Mouse (Mus musculus) forebrain, postnatal 0 days (tissue): ENCODE measurements around the gene Fas. TPM values are rescaled to one million over a fixed set of nuclear protein-coding genes. Genes with fewer than 3 reads are reported as not detected.

Experiments used
- ATAC-seq: fragments of 200-750 bp; cut with Nextera tagmentation; 2 replicates; pipeline ENCODE4 v1.8.0; 2017; ENCODE audit warnings: mild to moderate bottlenecking, moderate library complexity
- DNase-seq: peaks from one replicate; pipeline ENCODE4 v3.0.0-alpha.2; 2015
- H3K27ac ChIP-seq: fragments of 300-500 bp; sonication (generic); 2 replicates; pipeline ENCODE4 v1.5.1; 2014; ENCODE audit warnings: low read depth, mild to moderate bottlenecking, antibody characterized with exemption, low read length, moderate library complexity, mixed read lengths
- H3K27me3 ChIP-seq: fragments of 300-500 bp; sonication (generic); 2 replicates; pipeline ENCODE4 v1.6.1; 2014; ENCODE audit warnings: mild to moderate bottlenecking, low read length, mixed read lengths; ENCODE audit not compliant: insufficient read depth
- H3K36me3 ChIP-seq: fragments of 300-500 bp; sonication (generic); 2 replicates; pipeline ENCODE4 v1.6.1; 2014; ENCODE audit warnings: mild to moderate bottlenecking, moderate library complexity; ENCODE audit not compliant: insufficient read depth
- H3K4me1 ChIP-seq: fragments of 300-500 bp; sonication (generic); 2 replicates; pipeline ENCODE4 v1.6.1; 2014; ENCODE audit warnings: antibody characterized with exemption; ENCODE audit not compliant: insufficient read depth
- H3K4me2 ChIP-seq: fragments of 300-500 bp; sonication (generic); 2 replicates; pipeline ENCODE4 v1.6.1; 2014; ENCODE audit warnings: low read depth, mild to moderate bottlenecking, moderate library complexity
- H3K4me3 ChIP-seq: fragments of 300-500 bp; sonication (generic); 2 replicates; pipeline ENCODE4 v1.5.1; 2014; ENCODE audit warnings: low read depth, low read length, mixed read lengths
- H3K9ac ChIP-seq: fragments of 300-500 bp; sonication (generic); 2 replicates; pipeline ENCODE4 v1.6.1; 2014; ENCODE audit warnings: mild to moderate bottlenecking
- H3K9me3 ChIP-seq: fragments of 300-500 bp; sonication (generic); 2 replicates; pipeline ENCODE4 v1.6.1; 2016; ENCODE audit warnings: low read length
- CTCF ChIP-seq: sonication (generic); IDR thresholded peaks from 2 replicates; pipeline ENCODE4 v1.5.1; 2016; ENCODE audit warnings: antibody characterized with exemption, control low read depth, low read depth
- WGBS: fragments of 180-500 bp; shearing (Covaris S2); extraction: QIAGEN DNeasy Blood & Tissue Kit; methylation state at CpG from one replicate; pipeline ENCODE4 v1.1.7; 2014; 5-methylcytosine and 5-hydroxymethylcytosine counted together
- polyA plus RNA-seq: library from polyadenylated mRNA; unstranded; fragments of >200 nt; fragmentation: Nextera tagmentation; extraction: Ambion mirVana; gene quantifications from 2 replicates; pipeline ENCODE4 v1.2.1, GENCODE M21; 2015
- total RNA-seq: library from RNA; depleted of rRNA; stranded (reverse); fragments of >200 nt; gene quantifications from 2 replicates; pipeline ENCODE4 v1.2.3, GENCODE M21; 2014; rRNA removed

Gene Fas
- total and polyA plus RNA-seq, 2 experiments from 2014 or later = 0.85 to 2.5 TPM

DNA sequence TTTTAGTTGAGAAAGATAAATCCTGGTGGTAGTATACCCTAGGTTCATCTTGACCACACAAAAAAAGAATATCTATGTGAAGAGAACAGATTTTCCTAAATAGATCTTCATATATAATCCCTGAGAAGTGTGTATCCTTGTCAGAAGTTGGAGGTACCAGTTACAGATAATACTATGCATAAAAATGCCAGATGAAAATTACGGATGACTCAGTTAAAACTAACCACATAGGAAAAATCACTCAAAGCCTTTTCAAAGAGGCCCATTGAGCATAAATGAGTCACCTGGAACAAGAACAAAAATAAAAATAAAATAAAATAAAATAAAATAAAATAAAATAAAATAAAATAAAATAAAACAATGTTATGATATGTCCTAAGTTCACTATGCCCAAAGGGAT is 72.2 kb downstream of the Fas start:
- Histone ChIP-seq H3K4me2 (no peak overlapping the region), H3K9ac (no peak overlapping the region), H3K27me3 (no peaks in the 10 kb centered on the region), H3K36me3 (no peaks in the 10 kb centered on the region), H3K4me1 (no peaks in the 10 kb centered on the region), H3K9me3 (no peaks in the 10 kb centered on the region), H3K27ac (no peak overlapping the region), H3K4me3 (no peak overlapping the region)
- WGBS = 92% methylated on average over 1 of the region's 1 CpGs
- ATAC-seq (no peak), DNase-seq (no peak)
- no peak for TF ChIP-seq CTCF

DNA sequence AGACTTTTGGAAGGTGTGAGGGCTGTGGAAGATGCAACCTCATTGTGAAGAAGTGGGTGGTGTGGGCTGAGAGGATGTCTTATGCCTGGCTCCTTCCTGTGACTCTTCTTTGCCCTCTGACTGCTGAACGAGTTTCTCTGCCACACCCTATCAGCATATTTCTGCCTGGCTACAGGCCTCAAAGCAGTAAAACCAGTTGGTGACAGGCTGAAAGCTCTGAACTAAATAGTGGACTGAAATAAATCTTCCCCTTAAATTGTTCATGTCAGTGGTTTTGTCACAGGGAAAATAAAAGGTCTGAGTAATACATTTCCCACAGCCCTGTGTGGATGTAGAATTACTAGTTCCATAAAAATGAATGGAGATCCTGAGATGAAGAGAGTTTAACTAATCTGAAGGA is 79.1 kb downstream of the Fas start:
- H3K4me1 ChIP-seq = no peaks in the 10 kb centered on the region
- H3K36me3 ChIP-seq = no peaks in the 10 kb centered on the region
- no peak for ATAC-seq
- H3K9me3 ChIP-seq = no peaks in the 10 kb centered on the region
- no peak overlapping the region for H3K27ac ChIP-seq
- no peak for TF ChIP-seq CTCF
- H3K4me2 ChIP-seq = no peak overlapping the region
- no peak overlapping the region for H3K9ac ChIP-seq
- no peak overlapping the region for H3K4me3 ChIP-seq
- WGBS = 63% methylated on average over 1 of the region's 1 CpGs
- DNase-seq = no peak
- no peaks in the 10 kb centered on the region for H3K27me3 ChIP-seq

DNA sequence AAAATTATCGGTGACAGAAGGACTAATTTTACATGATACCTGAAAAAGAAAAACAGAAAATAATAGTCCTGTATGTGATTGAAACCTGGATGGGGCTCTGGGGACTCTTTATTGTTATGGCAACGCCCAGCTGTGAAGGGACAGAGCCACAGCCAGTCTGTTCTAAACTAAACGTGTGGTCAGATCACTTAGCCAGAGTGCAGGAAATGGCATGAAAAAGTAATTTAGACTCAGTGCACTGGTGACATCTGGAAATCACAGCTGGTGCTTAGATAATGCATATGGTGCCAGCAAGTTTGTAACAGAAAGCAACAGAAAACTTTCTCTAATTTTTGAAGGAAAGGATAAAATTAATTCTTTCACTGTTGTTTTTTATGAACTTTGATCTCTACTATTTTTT is 79.9 kb downstream of the Fas start:
- Histone ChIP-seq H3K4me1 (no peaks in the 10 kb centered on the region), H3K9me3 (no peaks in the 10 kb centered on the region), H3K9ac (no peak overlapping the region), H3K27me3 (no peaks in the 10 kb centered on the region), H3K4me2 (no peak overlapping the region), H3K36me3 (no peaks in the 10 kb centered on the region), H3K4me3 (no peak overlapping the region), H3K27ac (no peak overlapping the region)
- 60% methylated on average over 3 of the region's 3 CpGs for WGBS
- ATAC-seq = no peak
- DNase-seq = no peak
- TF ChIP-seq CTCF = no peak

Other genes with a start within 250 kb of the Fas start
- gene Lipn, start 223.3 kb upstream of the Fas start, total RNA-seq = not detected in 2 replicates
- gene Lipn, start 223.3 kb upstream of the Fas start, polyA plus RNA-seq = not detected in 2 replicates
- not detected in 2 replicates for gene Lipm, start 189.7 kb upstream of the Fas start, total RNA-seq
- gene Lipm, start 189.7 kb upstream of the Fas start, polyA plus RNA-seq = not detected in 2 replicates
- gene Ankrd22, start 124.6 kb upstream of the Fas start, total RNA-seq = not detected in 2 replicates
- gene Ankrd22, start 124.6 kb upstream of the Fas start, polyA plus RNA-seq = not detected in 2 replicates
- gene Stambpl1, start 98.4 kb upstream of the Fas start, total RNA-seq = 22.8 and 23.6 TPM in 2 replicates
- gene Stambpl1, start 98.4 kb upstream of the Fas start, polyA plus RNA-seq = 11.0 and 17.7 TPM in 2 replicates
- 3.8 and 11.1 TPM in 2 replicates for gene Acta2, start 35.1 kb upstream of the Fas start, total RNA-seq
- gene Acta2, start 35.1 kb upstream of the Fas start, polyA plus RNA-seq = 6.0 and 8.5 TPM in 2 replicates
- gene Ch25h, start 184.5 kb downstream of the Fas start, total RNA-seq = 0.38 and 0.71 TPM in 2 replicates
- gene Ch25h, start 184.5 kb downstream of the Fas start, polyA plus RNA-seq = 0.62 and 0.86 TPM in 2 replicates
- gene Lipa, start 236.8 kb downstream of the Fas start, total RNA-seq = 17.9 and 21.9 TPM in 2 replicates
- 15.3 and 17.3 TPM in 2 replicates for gene Lipa, start 236.8 kb downstream of the Fas start, polyA plus RNA-seq